Mouse (Mus musculus) brain, adult 2 months (tissue): Measurements from ENCODE around the gene Crip3.
A peak's percentile ranks its signal among the peaks of the same experiment; 100 is the strongest.

Experiments used
- DNase-seq: peaks from one replicate; pipeline ENCODE4 v3.0.0; 2011; ENCODE audit warnings: low read depth, low spot score

Gene Crip3

DNA sequence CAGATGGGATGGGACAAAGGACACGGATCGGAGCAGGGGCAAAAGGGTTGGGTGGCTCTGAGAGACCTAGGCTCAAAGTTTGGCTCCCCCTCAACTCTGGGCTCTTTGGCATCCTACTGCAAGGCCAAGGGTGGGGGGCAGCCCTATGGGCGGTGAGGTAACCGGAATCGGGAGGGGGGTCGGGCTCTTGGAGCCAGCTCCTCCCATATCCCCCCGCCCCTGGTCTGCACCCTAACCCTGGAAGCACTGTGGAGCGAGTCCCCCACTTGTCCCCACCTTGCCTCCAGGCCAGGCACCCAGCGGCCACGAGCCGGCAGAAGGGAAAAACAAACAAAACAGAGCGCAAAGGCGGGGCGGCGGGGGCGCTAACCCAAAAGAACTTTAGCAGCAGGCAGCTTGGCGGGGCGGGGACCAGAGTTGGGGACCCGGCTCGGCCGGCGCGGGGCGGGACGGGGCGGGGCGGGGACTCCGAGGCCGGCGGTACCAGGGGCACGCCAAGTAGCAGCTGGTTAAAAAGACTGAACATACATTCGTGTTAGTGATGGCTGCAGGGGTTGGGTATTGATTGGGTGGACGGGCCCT, 26.5 kb downstream of the Crip3 start:
- no peak for DNase-seq

DNA sequence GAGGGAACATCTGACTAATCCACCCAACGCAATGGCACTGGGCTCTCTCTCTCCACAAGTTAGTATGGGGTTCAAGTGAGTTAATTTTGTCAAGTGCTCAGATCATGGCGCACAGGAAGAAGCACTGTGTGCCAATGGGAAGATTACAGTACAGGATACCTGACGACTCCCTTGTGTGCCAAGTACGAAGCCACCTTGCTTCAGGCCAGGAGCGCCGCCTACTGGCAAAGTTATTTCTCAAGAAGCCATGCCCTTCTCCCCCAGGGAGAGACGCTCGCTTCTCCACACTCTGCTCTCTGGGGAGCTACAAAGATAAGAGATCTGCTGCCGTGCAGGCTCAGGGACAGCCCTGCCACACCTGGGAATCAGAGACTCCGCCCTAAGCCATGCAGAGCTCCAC, 29.1 kb downstream of the Crip3 start:
- DNase-seq: peak; percentile 68

DNA sequence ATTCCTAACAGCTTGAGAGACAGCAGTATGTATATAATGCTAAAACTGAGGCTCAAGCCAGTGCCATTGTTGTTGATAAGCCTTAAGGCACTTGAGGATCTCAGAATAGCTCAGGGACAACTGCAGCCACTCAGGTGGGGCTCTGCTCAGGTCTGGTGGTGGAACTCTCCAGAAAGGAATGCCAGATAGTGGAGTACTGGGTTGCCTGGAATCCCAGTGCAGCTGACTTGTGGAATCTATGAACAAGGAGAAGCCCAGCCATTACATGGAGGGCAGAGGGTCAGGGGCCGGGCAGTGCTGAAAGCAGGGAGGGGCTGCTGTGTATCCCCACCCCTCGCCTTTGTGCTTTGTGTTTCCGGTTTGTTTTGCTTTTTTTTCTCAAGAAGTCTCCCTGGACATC, 29.7 kb downstream of the Crip3 start:
- DNase-seq: no peak

DNA sequence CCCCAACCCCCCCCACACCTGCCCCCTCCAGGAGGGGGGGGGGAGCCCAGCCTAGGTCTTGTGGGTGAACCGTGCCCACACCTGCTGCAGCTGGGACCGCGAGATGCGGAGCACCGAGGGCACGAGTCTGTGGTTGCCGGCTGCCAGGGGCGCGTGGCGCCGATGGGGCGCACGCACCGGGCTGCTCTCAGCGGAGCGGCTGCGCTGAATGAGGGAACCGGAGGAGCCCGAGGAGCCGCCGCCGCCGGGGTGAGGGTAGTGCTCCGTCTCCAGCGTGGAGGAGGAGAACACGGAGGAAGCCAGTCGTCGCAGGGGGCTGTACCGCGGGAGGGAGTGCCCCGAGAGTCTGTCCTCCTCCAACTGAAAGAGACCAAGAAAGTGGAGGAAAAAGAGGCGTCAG, 31.9 kb downstream of the Crip3 start:
- no peak for DNase-seq

DNA sequence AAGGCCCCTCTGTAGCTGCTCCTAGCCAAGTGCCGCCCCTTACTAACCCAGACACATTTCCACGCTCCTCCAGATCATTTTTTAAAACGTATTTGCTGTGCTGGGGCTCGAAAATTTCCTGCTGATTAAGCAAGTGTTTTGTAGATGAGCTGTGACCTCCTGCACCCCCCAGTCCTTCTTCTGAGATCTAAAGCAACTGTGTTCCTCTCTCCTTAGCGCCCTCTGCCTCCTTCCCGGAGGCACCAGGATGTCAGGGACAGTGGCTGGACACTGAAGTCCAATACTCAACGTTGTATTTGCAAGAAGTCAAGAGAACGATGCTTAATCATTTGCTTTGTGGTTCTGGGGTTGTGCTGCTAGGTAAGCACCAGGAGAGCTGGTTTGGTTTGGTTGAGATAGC, 32.6 kb downstream of the Crip3 start:
- no peak for DNase-seq

DNA sequence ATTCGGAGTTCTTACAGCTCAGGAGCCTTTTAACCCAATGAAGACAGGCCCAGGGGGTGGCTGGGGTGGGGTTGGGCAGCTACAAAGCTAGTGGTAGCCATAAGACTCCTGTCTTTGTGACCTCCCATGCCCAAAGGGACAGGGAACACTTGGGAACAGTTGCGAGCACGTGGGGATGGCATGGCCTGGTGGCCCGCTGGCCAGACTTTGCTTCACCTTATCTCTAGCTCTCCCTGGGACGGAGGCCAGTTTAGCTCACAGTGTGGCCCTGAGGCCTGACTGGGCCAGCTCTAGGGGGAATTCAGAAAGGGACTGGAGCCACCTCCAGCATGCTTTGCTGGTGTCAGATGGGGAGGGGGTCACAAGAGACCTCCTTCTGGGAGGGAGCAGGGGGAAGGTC, 33.5 kb downstream of the Crip3 start:
- no peak for DNase-seq

DNA sequence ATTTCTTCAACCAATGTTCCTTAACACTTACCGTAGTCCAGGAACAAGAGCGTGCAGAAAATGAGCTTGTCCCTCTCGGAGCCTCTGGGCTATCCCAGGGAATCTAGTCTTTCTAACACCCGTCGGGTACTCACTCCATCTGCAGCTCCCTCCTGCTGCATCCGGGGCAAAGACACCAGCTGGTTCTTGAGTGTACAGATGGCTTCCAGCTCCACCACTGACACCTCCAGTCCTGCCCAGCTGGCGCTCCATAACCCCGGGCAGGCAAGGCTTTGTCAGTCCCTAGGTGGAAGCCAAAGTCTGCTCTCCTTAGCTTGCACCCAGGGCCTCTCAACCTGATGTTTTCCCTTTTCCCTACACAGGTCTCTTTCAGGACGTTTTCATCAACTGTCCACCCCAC, 39.1 kb downstream of the Crip3 start:
- DNase-seq: peak; percentile 85

DNA sequence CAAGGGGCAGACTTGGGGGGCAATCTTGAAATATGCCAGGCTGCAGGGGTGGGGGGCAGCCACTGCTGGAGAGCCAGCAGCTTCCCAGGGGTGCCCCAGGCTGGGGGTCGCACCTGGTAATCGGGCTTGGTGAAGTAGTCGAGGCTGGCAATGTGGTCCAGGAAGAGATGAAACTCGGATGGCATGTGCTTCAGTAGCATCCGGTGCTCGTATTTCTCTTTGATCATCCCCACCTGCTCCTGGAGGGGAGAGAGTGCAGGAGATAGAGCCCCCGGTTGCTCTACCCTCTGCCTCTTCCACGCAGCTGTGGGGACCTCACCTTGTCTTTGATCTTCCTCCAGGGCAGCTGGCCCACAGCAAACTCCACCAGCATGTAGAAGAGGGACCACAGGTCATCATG, 47.9 kb downstream of the Crip3 start:
- DNase-seq: no peak

DNA sequence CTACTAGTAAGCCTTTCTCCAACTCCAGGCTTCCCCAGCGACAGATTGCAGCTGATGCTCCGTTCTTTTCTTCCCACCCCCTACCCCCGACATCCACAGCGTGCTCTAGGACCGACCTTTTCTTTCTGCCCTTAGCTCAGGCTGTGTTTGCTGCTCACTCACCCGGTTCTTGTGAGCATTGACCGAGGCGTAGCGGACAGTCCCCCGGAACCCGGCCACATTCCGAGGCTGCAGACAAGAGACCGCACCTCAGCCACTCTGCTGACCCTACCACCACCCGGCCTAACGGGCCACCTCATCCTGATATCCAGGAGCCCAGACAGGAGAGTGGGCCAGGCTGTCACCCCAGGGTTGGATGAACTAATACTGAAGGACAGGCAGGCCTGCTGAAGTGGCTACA, 48.6 kb downstream of the Crip3 start:
- DNase-seq: no peak
